Mouse (Mus musculus) forebrain, embryonic 10.5 days (tissue): ENCODE results near the gene Trappc2l. TPM values are rescaled to one million over a fixed set of nuclear protein-coding genes. Genes with fewer than 3 reads are reported as not detected.

Source experiments
- DNase-seq: peaks from one replicate; pipeline ENCODE4 v3.0.0-alpha.2; 2017; ENCODE audit warnings: low spot score; ENCODE audit errors: extremely low spot score
- H3K27ac ChIP-seq: fragments of 300-500 bp; sonication (generic); 2 replicates; pipeline ENCODE4 v1.5.1; 2016; ENCODE audit warnings: mild to moderate bottlenecking
- H3K27me3 ChIP-seq: fragments of 300-500 bp; sonication (generic); 2 replicates; pipeline ENCODE4 v1.6.1; 2016; ENCODE audit warnings: mild to moderate bottlenecking; ENCODE audit not compliant: poor library complexity, severe bottlenecking
- H3K36me3 ChIP-seq: fragments of 300-500 bp; sonication (generic); replicated peaks from 2 replicates; pipeline ENCODE4 v1.6.1; 2016; ENCODE audit warnings: mild to moderate bottlenecking, moderate library complexity
- H3K4me1 ChIP-seq: fragments of 300-500 bp; sonication (generic); 2 replicates; pipeline ENCODE4 v1.6.1; 2016
- H3K4me3 ChIP-seq: fragments of 300-500 bp; sonication (generic); 2 replicates; pipeline ENCODE4 v1.5.1; 2016; ENCODE audit warnings: mild to moderate bottlenecking, moderate library complexity
- H3K9me3 ChIP-seq: fragments of 300-500 bp; sonication (generic); 2 replicates; pipeline ENCODE4 v1.6.1; 2016; ENCODE audit warnings: mild to moderate bottlenecking, moderate library complexity
- WGBS: fragments of 180-500 bp; shearing (Covaris S2); methylation state at CpG from one replicate; pipeline ENCODE4 v1.1.7; 2016; 5-methylcytosine and 5-hydroxymethylcytosine counted together
- polyA plus RNA-seq: library from polyadenylated mRNA; unstranded; fragments of >200 nt; fragmentation: Nextera tagmentation; extraction: Ambion mirVana; gene quantifications from 2 replicates; pipeline ENCODE4 v1.2.1, GENCODE M21; 2016

The Trappc2l gene
- polyA plus RNA-seq, result 41.0 and 44.1 TPM in 2 replicates

DNA sequence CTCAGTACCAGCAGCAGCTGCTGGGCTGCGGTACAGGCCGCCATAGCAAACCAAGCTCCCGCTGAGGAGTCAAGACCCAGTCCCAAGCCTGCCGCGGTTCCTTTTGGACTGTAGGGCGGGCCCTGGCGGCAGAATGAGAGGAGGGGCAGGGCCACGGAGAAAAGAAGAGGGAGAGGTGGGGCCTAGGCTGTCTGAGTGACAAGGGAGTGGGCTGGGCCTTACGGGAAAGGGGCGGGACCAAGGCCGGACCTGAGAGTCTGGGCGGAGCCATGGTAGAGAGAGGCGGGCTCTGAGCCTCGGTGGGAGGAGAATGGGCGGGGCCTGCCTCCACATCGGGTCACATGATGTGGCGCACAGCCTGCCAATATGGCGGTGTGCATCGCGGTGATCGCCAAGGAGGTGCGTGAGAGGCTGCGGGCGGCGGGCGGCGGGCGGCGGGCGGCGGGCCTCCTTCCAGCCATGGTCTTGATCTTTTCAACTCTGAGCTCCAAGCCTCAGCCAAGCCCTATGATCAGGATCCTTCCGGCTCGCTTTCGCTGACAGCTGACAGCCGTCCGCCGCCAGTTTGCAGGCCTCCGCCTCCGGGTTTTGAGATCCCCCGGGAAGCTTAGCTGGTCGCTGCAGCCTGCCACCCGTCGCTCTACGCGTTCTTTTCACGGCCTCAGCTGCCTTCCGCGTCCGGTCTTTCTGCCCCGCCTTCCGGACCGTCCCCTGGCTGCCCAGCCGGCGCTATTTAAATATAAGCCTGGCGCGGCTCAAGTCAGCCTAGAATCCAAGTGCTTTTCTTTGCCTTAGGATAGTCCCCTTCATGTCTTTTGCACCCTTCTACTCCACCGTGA is at the start of gene Trappc2l, which contains the start of gene Galns:
Trappc2l (plus strand) TSS at position 346 of the 839 bp plus-strand sequence.
Galns (minus strand) TSS at position 169 of the 839 bp plus-strand sequence.
- under 1% methylated on average over 57 of the region's 57 CpGs for WGBS
- DNase-seq, result peak; percentile 97

DNA sequence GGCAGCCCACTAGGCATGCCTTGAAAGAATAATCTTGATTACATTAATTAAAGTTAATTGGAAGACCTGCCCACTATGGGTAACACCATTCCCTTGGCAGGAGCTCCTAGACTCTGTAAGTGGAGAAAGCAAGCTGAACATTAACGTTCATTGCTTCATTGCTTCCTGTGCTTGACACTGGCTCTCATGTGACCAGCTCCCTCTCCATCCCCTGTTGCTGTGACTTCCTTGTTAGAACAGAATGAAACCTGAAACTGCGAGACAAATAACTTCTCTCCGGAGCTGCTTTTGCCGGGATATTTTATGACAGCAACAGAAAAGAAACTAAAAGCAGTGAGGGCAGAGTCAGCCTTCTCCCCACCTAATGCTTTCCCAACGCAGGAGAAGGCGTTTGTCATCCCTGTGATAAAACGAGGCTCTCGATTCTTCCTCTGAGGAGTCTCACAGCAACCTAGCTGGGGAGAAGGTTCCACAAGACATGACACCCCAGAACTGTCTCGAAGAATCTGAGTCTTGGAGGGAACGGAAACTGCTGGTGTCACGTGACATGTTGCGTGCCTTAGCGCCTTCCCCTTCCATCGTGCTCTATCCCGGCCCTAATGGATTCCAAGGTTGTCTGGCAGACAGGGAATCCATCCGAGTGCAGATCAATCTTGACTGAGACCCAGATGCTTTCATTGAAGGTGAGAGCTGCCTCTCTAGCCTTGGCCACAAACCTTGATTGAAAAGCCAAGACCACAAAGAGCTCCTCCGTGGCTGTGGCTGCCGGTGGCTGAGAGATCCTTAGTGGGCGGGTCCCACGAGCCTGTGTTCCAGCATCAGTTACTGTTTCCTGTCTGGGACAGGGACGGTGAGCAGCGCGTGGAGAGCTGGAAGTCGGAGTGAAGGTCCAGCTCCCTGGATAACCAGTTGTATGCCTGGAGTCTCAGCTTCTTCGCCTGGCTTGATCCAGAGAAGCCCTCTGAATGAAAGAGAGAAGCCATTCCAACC is 46.8 kb upstream of the Trappc2l start:
- Histone ChIP-seq H3K4me3 (no peak overlapping the region), H3K27ac (no peak overlapping the region), H3K27me3 (no peaks in the 10 kb centered on the region), H3K9me3 (no peaks in the 10 kb centered on the region), H3K36me3 (peaks cover 14% of the 10 kb centered on the region), H3K4me1 (peaks cover 30% of the 10 kb centered on the region)
- WGBS, result 90% methylated on average over 25 of the region's 25 CpGs
- DNase-seq, result no peak

More for the DNA sequence above, at the start of gene Trappc2l, which contains the start of gene Galns:
- Histone ChIP-seq H3K36me3 (peaks cover 6% of the 10 kb centered on the region), H3K4me1 (peaks cover 28% of the 10 kb centered on the region), H3K9me3 (no peaks in the 10 kb centered on the region), H3K27me3 (no peaks in the 10 kb centered on the region), H3K27ac (peak within 1 kb of the TSS; percentile 87), H3K4me3 (peak within 1 kb of the TSS; percentile 62)

DNA sequence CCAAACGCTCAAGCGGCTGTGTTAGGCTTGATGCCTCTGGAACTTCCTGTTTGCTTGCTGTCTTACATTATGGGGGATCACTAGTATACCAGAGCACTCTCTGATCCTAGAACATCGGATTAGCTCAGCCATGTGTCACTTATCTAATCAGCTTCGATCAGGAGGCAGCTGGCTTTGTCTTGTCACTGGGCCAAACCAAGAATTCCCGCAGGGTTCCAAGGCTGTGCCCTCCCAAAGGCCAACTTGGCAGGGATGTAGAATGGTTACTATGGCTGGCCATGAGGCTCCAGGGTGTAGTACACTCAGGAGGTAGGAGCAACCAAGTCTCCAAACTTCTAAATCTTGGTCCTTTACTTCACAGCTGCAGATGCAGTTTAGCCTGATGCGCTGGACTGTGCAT is 44.7 kb upstream of the Trappc2l start:
- Histone ChIP-seq H3K4me3 (peak overlapping the region; percentile 96), H3K27ac (peak overlapping the region; percentile 99), H3K36me3 (peaks cover 35% of the 10 kb centered on the region), H3K4me1 (peaks cover 46% of the 10 kb centered on the region), H3K27me3 (no peaks in the 10 kb centered on the region), H3K9me3 (peaks cover 7% of the 10 kb centered on the region; the same call in 1 of the 2 replicates)
- DNase-seq, result peak; percentile 37
- WGBS, result 39% methylated on average over 6 of the region's 6 CpGs

DNA sequence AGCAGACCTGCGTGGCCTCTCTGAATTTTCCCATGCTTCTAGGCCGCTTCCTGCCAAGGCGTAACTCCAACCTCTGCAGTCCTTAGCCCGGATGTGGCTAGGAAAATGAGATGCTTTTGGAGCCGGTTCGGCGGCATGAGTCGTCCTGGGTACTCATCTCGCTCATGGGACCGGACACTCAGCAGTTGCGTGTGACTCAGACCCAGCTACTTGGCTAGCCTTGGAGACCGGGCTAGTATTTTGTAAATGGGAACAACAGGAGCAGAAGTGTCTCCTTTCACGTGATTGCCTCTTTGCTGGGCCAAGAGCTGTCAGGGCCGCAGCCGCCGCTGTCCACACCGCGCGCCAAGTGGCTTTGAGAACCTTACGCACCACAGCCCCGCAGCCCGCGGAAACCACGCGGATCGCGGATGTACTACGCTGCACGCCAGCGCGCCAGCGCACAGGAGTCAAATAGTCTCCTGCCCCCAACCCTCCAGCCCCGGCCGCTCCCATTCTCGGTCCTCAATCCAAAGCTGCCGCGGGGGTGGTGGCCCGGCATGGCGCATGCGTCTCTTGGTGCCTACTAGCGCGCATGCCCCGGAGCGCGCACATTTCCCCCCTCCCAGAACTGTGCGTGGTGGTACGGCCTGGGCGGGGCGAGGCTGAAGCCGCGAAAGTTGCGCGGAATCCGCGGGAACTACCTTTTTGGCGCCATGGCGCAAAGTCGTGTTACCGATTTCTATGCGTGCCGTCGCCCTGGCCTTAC is 43.9 kb upstream of the Trappc2l start, which contains the start of gene Cdt1:
Cdt1 (plus strand) TSS at position 655 of the 748 bp plus-strand sequence.
- 1% methylated on average over 62 of the region's 62 CpGs for WGBS
- Histone ChIP-seq H3K4me1 (peaks cover 53% of the 10 kb centered on the region), H3K27ac (peak within 1 kb of the TSS; percentile 99), H3K4me3 (peak within 1 kb of the TSS; percentile 96), H3K9me3 (peaks cover 7% of the 10 kb centered on the region; the same call in 1 of the 2 replicates), H3K36me3 (peaks cover 43% of the 10 kb centered on the region), H3K27me3 (no peaks in the 10 kb centered on the region)
- DNase-seq, result peak; percentile 98

DNA sequence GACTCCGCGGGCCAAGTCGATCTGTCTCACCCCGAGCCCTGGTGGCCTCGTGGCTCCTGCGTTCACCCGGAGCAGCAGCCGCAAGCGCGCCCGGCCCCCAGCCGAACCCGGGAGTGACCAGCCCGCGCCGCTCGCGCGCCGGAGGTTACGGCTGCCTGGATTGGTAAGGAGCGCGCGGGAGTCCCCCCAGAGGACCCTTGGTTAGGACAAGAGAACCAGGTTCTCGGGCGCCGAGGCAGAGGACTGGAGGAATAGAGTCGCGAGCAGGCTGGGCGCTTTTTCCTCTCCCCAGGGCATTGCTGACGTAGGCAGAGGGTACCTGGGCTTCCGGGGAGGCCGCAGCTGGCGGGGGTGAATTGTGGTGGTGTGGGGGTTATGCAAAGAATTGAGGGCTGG is 43.3 kb upstream of the Trappc2l start:
- Histone ChIP-seq H3K4me3 (peak overlapping the region; percentile 96), H3K27ac (peak overlapping the region; percentile 99), H3K36me3 (peaks cover 48% of the 10 kb centered on the region), H3K4me1 (peaks cover 59% of the 10 kb centered on the region), H3K9me3 (peaks cover 7% of the 10 kb centered on the region; the same call in 1 of the 2 replicates), H3K27me3 (no peaks in the 10 kb centered on the region)
- DNase-seq, result no peak
- WGBS, result 0% methylated on average over 34 of the region's 34 CpGs

DNA sequence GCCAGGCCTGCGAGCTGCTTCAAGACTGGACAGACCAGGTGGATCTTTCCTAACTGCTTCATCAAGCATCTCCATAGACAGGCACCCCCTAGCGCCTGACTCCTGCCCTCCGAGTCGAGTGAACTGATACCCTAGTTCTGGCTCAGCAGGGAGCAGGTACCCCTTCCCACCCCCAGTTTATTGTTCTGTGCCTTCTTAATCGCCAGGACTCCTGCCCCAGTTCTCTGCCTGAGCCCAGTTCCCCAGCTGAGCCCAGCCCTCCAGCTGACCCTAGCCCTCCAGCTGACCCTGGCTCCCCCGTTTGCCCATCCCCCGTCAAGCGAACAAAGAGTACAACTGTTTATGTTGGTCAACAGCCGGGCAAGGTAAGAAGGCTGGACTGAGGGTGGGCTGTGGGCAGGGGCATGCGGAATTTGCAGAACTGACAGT is 42.5 kb upstream of the Trappc2l start:
- H3K4me1 ChIP-seq, result peaks cover 67% of the 10 kb centered on the region
- peak overlapping the region; percentile 96 for H3K4me3 ChIP-seq
- no peak for DNase-seq
- H3K36me3 ChIP-seq, result peaks cover 56% of the 10 kb centered on the region
- 10% methylated on average over 10 of the region's 10 CpGs for WGBS
- peak overlapping the region; percentile 99 for H3K27ac ChIP-seq
- H3K9me3 ChIP-seq, result peaks cover 7% of the 10 kb centered on the region; the same call in 1 of the 2 replicates
- no peaks in the 10 kb centered on the region for H3K27me3 ChIP-seq

DNA sequence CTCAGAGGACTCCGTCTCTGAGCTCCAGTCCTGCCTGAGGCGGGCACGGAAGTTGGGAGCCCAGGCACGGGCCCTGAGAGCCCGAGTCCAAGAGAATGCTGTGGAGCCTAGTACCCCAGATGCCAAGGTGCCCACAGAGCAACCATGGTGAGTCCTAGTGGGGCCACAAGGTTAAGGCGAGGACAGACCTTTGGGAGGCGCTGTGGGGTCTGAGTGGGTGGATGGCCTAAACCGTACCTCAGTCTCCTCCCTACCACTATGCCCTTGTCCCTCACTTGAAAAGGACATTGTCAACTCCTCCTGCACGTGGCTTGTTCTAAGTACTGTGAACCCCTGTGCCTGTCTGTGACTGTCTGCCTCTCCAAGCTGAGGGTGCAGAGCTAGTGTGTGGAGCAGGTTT is 42.1 kb upstream of the Trappc2l start:
- H3K4me3 ChIP-seq, result peak overlapping the region; percentile 96
- DNase-seq, result no peak
- H3K27ac ChIP-seq, result peak overlapping the region; percentile 99
- H3K4me1 ChIP-seq, result peaks cover 70% of the 10 kb centered on the region
- peaks cover 61% of the 10 kb centered on the region for H3K36me3 ChIP-seq
- peaks cover 7% of the 10 kb centered on the region; the same call in 1 of the 2 replicates for H3K9me3 ChIP-seq
- H3K27me3 ChIP-seq, result no peaks in the 10 kb centered on the region
- 69% methylated on average over 9 of the region's 9 CpGs for WGBS

DNA sequence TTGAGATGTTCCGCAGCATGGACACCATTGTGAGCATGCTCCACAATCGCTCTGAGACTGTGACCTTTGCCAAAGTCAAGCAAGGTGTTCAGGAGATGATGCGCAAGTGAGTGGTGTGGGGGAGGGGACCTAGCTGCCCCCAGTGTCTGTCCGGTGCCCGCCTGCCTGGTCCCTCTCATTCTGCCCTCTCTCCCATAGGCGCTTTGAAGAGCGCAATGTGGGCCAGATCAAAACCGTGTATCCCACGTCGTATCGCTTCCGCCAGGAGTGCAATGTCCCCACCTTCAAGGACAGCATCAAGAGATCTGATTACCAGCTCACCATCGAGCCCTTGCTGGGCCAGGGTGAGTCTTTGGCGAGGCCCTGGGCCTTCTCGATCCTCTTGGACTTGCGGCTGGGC is 41.4 kb upstream of the Trappc2l start:
- Histone ChIP-seq H3K9me3 (peaks cover 7% of the 10 kb centered on the region; the same call in 1 of the 2 replicates), H3K4me3 (peak overlapping the region; percentile 96; the same call in 1 of the 2 replicates), H3K27ac (no peak overlapping the region), H3K36me3 (peaks cover 63% of the 10 kb centered on the region), H3K4me1 (peaks cover 77% of the 10 kb centered on the region), H3K27me3 (no peaks in the 10 kb centered on the region)
- no peak for DNase-seq
- WGBS, result 96% methylated on average over 16 of the region's 16 CpGs

DNA sequence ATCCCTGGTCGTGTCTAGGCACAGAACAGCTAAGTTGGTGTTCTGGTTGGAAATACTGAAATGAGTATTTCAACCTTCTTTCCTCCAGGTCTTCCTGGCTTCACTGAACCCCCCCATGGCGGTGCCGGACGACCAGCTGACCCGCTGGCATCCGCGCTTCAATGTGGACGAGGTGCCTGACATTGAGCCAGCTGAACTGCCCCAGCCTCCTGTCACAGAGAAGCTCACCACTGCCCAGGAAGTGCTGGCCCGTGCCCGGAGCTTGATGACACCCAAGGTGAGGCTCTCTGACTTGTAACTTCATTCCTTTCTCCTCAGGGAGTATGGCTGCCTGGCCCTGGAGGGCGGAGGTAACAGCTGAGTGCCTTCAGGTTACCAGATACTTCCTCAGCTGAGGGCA is 40.3 kb upstream of the Trappc2l start:
- no peak overlapping the region for H3K4me3 ChIP-seq
- H3K4me1 ChIP-seq, result peaks cover 87% of the 10 kb centered on the region
- DNase-seq, result no peak
- H3K27me3 ChIP-seq, result no peaks in the 10 kb centered on the region
- no peak overlapping the region for H3K27ac ChIP-seq
- WGBS, result 94% methylated on average over 11 of the region's 11 CpGs
- peaks cover 66% of the 10 kb centered on the region for H3K36me3 ChIP-seq
- H3K9me3 ChIP-seq, result peaks cover 7% of the 10 kb centered on the region; the same call in 1 of the 2 replicates

DNA sequence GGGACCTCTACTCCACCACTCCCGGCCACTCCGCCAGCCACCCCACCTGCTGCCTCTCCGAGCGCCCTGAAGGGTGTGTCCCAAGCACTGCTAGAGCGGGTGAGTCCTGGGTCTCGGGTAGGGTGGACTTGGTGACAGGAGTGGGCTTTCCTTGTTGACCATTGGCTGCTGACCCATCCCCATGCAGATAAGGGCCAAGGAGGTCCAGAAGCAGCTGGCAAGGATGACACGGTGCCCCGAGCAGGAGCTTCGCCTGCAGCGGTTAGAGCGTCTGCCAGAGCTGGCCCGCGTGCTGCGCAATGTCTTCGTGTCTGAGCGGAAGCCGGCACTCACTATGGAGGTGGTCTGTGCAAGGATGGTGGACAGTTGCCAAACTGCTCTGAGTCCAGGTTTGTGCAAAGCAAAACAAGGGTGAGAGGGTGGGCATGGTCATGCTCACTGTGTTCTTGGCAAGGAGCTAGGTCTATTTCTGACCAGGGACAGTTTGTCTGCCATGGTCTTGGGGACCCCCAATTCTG is 39.6 kb upstream of the Trappc2l start:
- Histone ChIP-seq H3K4me1 (peaks cover 87% of the 10 kb centered on the region), H3K9me3 (peaks cover 7% of the 10 kb centered on the region; the same call in 1 of the 2 replicates), H3K27me3 (no peaks in the 10 kb centered on the region), H3K36me3 (peaks cover 66% of the 10 kb centered on the region), H3K4me3 (no peak overlapping the region), H3K27ac (no peak overlapping the region)
- DNase-seq, result no peak
- WGBS, result 96% methylated on average over 17 of the region's 17 CpGs

DNA sequence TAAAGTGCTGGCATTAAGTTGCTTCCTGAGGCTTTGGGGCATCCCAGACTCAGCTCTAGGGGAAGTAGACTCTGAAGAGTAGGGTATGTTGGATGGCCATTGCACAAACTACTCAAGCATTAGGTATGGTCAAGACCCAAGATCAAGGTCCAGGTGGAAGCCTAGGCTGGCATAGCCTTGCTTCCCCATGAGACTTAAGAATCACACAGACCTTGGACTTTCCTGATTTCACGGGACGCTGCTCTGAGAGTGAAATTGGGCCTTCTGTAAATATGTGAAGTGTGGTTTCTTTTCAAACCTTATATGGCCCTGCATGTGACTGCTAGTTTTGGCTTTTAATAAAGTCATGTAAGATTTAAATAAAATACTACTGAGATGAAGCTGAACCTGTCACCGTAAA is 38.7 kb upstream of the Trappc2l start:
- Histone ChIP-seq H3K4me1 (peaks cover 87% of the 10 kb centered on the region), H3K4me3 (no peak overlapping the region), H3K27me3 (no peaks in the 10 kb centered on the region), H3K9me3 (peaks cover 7% of the 10 kb centered on the region; the same call in 1 of the 2 replicates), H3K36me3 (peaks cover 66% of the 10 kb centered on the region), H3K27ac (no peak overlapping the region)
- no peak for DNase-seq
- whole genome bisulfite sequencing, result 96% methylated on average over 3 of the region's 3 CpGs
